Mouse (Mus musculus) liver, embryonic 14.5 days (tissue): Measurements from ENCODE around the gene Rasgrp3.

ENCODE experiments used
- CTCF ChIP-seq: IDR thresholded peaks from 2 replicates; pipeline ENCODE4 v1.5.1; 2016; ENCODE audit warnings: antibody characterized with exemption, low read depth, control low read depth
- EP300 ChIP-seq: IDR thresholded peaks from 2 replicates; pipeline ENCODE4 v1.6.1; 2016; ENCODE audit warnings: antibody characterized with exemption, low read depth

DNA sequence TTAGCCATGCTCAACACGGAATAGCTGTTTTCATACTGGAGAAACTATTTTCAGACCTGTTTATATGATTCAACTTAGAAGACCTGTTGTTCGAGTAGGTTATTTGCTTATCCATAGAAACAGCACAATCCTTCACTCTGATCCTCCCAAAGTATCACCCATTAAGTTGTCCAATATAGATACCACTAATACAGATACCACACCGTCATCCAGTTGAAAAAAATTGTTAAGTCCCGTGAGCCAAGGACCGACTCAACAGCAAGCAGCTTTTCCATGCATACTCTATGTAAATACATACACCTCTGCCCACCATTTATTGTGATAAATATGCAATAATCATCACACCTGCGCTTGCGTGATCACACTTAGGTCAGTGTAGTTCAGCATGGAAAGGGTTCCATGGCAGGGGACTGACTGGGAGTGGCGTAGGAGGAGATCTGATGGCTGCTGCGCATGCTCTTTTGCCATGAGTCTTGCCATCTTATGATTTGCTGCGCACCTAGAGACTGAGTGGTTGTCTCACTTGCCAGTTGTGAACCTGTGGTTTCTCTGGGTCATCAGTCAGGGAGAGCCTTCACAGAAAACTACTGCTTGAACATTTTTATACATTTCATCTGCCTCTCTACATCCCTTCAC is 32.9 kb downstream of the Rasgrp3 start:
- TF ChIP-seq EP300, result no peak
- TF ChIP-seq CTCF, result no peak
